Mouse (Mus musculus) heart, adult 2 months (tissue): Measurements from ENCODE around the gene Srp72.

Experiments
- EP300 ChIP-seq: fragments of 200-500 bp; IDR thresholded peaks from 2 replicates; pipeline ENCODE4 v1.6.1; 2011; ENCODE audit warnings: low read depth, low read length, control low read depth; ENCODE audit not compliant: insufficient read depth
- POLR2A ChIP-seq: fragments of 200-500 bp; IDR thresholded peaks from 2 replicates; pipeline ENCODE4 v1.6.1; 2011; ENCODE audit warnings: mild to moderate bottlenecking, low read depth, low read length, control low read depth; ENCODE audit not compliant: insufficient read depth

GRCm38 (mm10) chr5:76939717-76940116, 34.8 kb upstream of the Srp72 start:
- TF ChIP-seq EP300 (no peak), POLR2A (no peak)
